Mouse (Mus musculus) 3134 (cell line): Measurements from ENCODE around the gene Retnlg.
"Not testable (repeated sequence)": the region's sequence is repeated elsewhere in the genome, so short reads cannot be mapped to it uniquely, and the experiment has no call there.

Source experiments
- DNase-seq: peaks from one replicate; pipeline ENCODE4 v3.0.0-alpha.2; 2011; ENCODE audit warnings: low spot score; ENCODE audit not compliant: insufficient read length; ENCODE audit errors: extremely low read depth

The Retnlg gene

GRCm38 (mm10) chr16:48872321-48872720 lies at the start of gene Retnlg:
TSS of gene Retnlg (plus strand) at chr16:48872621.
- DNase-seq = no peak

DNA sequence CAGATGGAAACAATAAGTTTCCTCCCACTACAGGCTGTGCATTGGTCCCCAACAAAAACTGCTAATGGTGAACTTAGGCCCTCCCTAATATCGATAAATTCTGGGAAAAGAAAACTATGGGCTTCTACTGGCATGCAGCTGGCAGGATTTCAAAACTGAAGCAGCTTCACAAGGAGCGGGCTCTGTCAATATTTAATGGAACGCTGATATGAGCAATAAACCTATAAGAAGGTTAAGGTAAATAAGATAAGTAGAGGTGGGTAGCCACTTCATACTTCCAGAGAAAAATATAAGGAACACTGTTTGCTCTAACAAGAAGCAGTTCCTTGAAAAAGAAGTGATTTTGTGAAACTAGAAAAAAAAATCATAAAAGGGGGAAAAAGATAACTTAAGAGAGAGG lies 45.9 kb upstream of the Retnlg start:
- DNase-seq = no peak

- no peak for DNase-seq
These were observed 44.8 kb upstream of the Retnlg start for GRCm38 (mm10) chr16:48827625-48828024.

GRCm38 (mm10) chr16:48829060-48829459 lies 43.4 kb upstream of the Retnlg start:
- no peak for DNase-seq

DNA sequence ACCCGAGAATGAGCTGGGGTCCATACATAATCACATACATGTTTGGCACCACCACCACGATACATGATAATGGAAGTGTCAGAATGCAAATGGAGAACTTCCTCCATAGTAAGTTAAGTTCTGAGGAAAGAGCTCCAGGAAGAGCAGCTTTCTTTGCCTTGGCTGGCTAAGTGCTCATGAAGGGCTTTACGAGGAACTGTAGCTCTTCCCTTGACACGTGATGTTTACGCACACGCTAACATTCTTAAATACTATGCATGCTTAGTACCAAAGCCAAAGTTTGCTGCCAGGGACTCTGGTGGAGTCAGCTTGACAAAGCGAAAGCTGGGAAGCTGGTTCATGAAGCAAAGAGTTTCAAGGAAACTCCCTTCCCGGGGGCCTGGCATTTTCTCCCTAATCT lies 40.4 kb upstream of the Retnlg start:
- DNase-seq = no peak

GRCm38 (mm10) chr16:48833626-48834025 lies 38.8 kb upstream of the Retnlg start:
- not testable (repeated sequence) for DNase-seq

- DNase-seq = no peak
These were observed 30.2 kb upstream of the Retnlg start, which contains the start of gene Retnla for GRCm38 (mm10) chr16:48842266-48842665. TSS of gene Retnla (plus strand) at chr16:48842551.

DNA sequence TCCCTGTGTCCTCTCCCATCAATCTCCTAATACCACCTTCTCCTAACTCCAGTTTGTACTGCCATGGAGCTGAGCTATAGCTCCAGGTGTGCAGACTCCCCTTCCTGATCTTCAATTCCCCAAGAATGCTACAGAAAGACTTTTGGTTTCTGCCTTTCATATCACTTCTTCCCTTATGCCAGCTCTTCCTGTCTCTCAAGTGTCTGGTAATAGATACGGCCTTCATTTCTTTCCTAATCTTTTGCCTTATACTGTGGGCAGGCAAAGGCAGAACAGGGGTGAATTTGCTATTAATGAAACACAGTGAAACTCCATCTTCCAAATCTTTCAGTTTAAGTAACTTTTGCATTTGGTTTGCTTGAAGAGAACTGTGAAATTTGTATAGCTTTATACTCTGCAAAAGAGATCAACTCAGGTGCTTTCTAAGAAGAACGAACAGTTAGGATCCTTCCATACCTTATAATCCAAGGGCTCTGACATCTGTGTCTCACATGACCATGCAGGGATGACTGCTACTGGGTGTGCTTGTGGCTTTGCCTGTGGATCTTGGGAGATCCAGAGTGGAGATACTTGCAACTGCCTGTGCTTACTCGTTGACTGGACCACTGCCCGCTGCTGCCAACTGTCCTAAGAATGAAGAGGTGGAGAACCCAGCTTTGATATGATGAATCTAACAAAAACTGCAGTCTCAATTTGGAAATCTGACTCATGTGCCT lies 28.6 kb upstream of the Retnlg start:
- no peak for DNase-seq

DNA sequence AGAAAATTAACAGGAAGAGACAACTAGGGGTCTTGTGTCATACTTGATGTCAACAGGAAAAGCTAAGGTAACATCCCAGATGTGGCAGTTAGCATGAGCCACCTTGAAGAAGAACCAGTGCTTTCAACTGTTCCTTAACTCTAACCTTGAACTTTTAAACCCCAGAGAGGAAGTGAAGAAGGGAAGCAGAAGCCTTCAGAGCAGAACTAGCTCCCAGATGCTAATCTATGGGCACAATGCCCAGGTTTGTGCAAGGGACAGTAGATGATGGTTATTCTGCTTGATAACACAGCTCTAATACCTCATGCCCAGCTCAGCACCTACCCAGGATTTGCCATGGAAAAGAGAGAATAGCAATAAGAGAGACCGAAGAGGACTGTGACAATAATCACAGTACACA lies 7.4 kb upstream of the Retnlg start:
- not testable (repeated sequence) for DNase-seq

DNA sequence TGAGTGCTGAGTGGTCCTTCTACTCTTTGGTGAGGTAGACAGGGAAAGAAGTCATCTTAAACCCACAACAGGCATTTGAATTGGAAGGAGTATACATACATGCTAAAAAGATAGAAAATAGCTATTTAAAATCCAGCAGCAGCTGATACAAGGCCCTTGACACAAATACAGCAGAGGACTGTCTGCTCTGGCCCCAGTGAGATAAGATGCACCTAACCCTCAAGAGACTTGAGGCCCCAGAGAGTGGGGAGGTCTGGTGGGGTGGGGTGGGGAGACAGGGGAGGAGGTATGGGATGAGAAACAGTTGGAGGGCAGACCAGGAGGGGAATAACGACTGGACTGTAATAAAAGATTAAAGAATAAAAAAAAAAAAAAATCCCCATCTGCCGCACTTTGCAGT lies 4.7 kb upstream of the Retnlg start:
- DNase-seq = no peak

DNA sequence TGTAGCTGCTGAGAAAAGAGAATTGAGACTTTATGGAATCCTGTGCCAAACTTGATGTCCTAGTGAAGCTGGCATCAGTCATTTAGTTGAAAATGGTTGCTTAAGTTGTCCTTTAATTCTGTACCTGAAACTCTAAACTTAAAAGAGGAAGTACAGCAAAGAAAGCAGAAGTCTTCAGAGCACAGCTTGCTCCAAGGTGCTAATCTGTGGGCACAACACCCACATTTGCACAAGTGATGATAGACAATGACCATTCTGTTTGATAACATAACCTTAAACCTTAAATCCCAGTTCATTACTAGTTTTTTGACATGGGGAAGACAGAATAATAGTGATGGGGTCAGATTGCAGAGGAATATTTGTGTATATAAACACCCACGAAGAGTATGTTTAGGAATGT lies 3.8 kb upstream of the Retnlg start:
- DNase-seq = no peak

- DNase-seq = no peak
These were observed 2.8 kb upstream of the Retnlg start for GRCm38 (mm10) chr16:48869671-48870070.

DNA sequence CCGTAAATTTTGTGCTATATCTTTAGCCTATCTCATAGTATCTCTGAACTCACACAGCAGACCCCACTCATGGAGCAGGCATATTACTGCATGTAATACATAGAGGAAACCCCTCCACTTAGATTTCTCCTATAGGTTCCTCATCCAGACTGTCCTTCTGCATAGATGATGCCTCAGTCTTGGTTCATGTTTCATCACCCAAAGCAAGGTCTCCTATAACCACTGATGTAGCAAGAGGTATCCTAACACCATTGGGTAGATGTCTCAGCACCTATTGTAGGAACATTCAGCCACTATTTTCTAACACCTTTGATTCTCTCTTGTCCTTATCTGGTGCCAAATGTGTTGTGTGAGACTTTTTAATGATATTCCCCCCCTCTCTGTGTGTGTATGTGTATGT lies 667 bp upstream of the Retnlg start:
- DNase-seq = no peak

GRCm38 (mm10) chr16:48890733-48891132 lies 18.3 kb downstream of the Retnlg start:
- DNase-seq = no peak

- no peak for DNase-seq
These were observed 27.4 kb downstream of the Retnlg start for GRCm38 (mm10) chr16:48899868-48900267.

DNA sequence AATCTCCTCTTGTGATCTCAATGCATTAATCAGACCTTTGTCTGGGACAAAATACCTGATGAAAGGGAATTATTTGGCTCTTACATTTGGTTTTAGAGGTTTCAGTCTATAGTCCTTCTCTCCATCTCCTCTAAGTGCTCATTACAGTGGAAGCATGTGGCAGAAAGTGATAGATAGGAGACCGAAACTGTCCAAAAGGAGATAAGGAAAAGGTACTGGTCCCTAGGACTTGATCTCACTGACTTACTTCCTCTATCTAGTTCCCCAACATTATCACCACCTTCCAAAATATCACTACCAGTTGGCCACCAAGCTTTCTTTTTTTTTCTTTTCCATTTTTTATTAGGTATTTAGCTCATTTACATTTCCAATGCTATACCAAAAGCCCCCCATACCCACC lies 38.8 kb downstream of the Retnlg start:
- DNase-seq = no peak

DNA sequence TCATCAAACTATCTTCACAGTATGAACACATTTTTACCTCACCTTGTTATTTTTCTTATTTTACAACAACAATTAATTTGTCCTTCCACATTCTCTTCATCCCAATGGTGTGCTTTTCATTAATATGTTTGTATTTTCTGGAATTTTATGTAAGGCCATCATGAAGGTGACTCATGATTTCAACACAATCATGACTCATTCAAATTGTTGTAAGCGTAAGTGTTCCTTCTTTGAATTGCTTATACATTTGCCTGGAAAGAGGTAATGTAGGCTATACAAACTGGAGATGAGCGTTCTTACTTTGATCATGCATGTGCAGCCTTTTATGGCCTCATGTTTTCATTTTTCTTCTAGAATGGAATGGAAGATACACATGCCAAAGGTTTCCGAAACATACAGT lies 40.8 kb downstream of the Retnlg start:
- DNase-seq = peak; percentile 3

DNA sequence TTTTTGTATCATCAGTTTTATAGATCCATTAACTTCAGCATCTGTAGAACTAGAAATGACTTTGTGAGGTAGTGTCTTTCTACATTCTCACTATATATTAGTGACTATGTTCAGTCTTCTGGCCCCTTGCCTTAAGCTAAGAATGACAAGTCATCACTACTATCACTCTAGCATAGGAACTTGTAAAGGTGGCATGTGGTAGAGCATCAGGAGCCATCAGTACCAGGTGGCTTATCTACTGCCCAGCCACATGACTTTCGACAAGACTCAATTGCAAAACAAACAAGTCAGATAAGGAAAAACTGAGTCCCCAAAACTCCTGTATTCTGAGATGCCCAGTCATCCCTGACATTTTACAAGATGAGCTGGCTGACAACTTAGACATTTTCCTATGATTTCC lies 51.3 kb downstream of the Retnlg start:
- DNase-seq = no peak
